Mouse (Mus musculus) thymus, adult 2 months (tissue): ENCODE measurements around the gene Gm20517.

Experiments used
- CTCF ChIP-seq: fragments of 200-500 bp; IDR thresholded peaks from 2 replicates; pipeline ENCODE4 v1.5.1; 2012; ENCODE audit warnings: mild to moderate bottlenecking, control low read depth, low read length, moderate library complexity, borderline replicate concordance; ENCODE audit not compliant: control insufficient read depth, poor library complexity, insufficient read depth; ENCODE audit errors: extremely low read depth
- POLR2A ChIP-seq: fragments of 200-500 bp; IDR thresholded peaks from 2 replicates; pipeline ENCODE4 v1.6.1; 2012; ENCODE audit warnings: mild to moderate bottlenecking, low read length, control low read depth, moderate library complexity; ENCODE audit not compliant: control insufficient read depth, poor library complexity, insufficient read depth; ENCODE audit errors: extremely low read depth

- TF ChIP-seq CTCF (no peak), POLR2A (no peak)
Measured at GRCm38 (mm10) chr17:47627791-47628190, 16.4 kb downstream of the Gm20517 start.
